Comparison of ENCODE assay signal across 14 mouse cellular contexts in the genomic region with DNA sequence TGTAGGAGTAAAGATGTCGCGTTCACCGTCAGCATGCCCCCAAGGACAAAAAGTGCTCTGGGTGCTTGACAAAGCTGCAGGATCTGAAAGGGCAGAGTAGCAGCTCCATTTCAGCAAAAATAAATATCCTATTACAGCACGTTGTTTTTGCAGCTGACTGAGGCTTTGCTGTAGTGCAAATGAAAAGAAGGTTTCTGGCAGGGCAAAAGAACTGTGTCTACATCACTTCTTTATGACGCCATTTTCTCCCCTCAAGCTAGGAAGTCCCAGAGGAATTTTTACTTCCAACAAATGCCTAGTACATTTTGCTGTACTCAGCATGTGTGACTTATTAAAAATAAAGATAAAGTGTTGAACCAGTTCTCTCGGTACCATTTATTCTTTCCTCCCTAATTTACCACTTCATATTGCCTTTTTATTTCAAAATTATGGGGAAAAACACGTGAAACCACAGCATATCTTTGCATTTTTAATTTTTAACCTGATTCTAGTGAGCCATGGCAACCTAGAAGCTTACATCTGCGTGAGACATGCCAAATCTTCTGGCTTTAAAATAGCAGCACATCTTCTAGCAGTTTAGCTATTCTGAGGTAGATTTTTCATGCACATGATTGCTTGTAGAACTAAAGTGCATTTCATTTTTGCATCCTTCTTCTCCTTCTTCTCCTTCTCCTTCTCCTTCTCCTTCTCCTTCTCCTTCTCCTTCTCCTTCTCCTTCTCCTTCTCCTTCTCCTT.
DNase-seq lines count a peak whose midpoint lies in the region; ATAC-seq lines count a peak whose summit lies in the region.
"Had no signal": no experiment of that assay in that cellular context is flagged by ENCODE, and none has a peak within 500 bp of the region (broad histone marks: within the 10 kb centered on the region; RNA-seq: fewer than 3 reads in every experiment).

No protein-coding gene starts in this region.

- no peaks in the 10 kb centered on the region for H3K4me1 ChIP-seq in kidney, embryonic 14.5 days (ENCODE audit: control insufficient read depth, insufficient read depth, low read length)
- peaks cover 6% of the 10 kb centered on the region; the same call in 1 of the 2 replicates for H3K4me1 ChIP-seq in embryonic facial prominence, embryonic 12.5 days

- H3K9me3 ChIP-seq in kidney, embryonic 14.5 days (ENCODE audit: control insufficient read depth, low read length) = no peaks in the 10 kb centered on the region
- no peaks in the 10 kb centered on the region for H3K9me3 ChIP-seq in embryonic facial prominence, embryonic 12.5 days

- H3K4me2 ChIP-seq in kidney, embryonic 14.5 days (replicated peaks; ENCODE audit: low read depth, low read length) = no peak overlapping the region
- no peak overlapping the region for H3K4me2 ChIP-seq in embryonic facial prominence, embryonic 12.5 days (replicated peaks)

- no peak overlapping the region for H3K27ac ChIP-seq in kidney, embryonic 14.5 days (ENCODE audit: low read depth, low read length)
- H3K27ac ChIP-seq in embryonic facial prominence, embryonic 12.5 days = 0 out of 2 replicates have a peak overlapping the region, but pooled peaks have one; percentile 30

- no peaks in the 10 kb centered on the region for H3K36me3 ChIP-seq in kidney, embryonic 14.5 days (ENCODE audit: control insufficient read depth, insufficient read depth, low read length)
- H3K36me3 ChIP-seq in embryonic facial prominence, embryonic 12.5 days = no peaks in the 10 kb centered on the region

- H3K27me3 ChIP-seq in kidney, embryonic 14.5 days (ENCODE audit: control insufficient read depth, insufficient read depth, low read length) = no peaks in the 10 kb centered on the region
- no peaks in the 10 kb centered on the region for H3K27me3 ChIP-seq in embryonic facial prominence, embryonic 12.5 days

- no peak overlapping the region for H3K9ac ChIP-seq in kidney, embryonic 14.5 days (ENCODE audit: low read depth, low read length)
- H3K9ac ChIP-seq in embryonic facial prominence, embryonic 12.5 days = no peak overlapping the region
- H3K9ac ChIP-seq: liver, postnatal 0 days had no signal

- DNase-seq in frontal cortex, postnatal 36 days (ENCODE audit: low spot score in 2 of 2) = no peak
- no peak for DNase-seq in kidney, postnatal 10 days
- peak; percentile 68 for DNase-seq in NIH3T3 (ENCODE audit: low read depth)
- DNase-seq in urinary bladder, postnatal 14 days (ENCODE audit: low spot score) = no peak
- DNase-seq: adrenal gland, adult 8-10 months; cerebellum, postnatal 10 days; kidney, adult 8-10 months; liver, postnatal 0 days; spleen, adult 18-20 months; thymus, postnatal 25 days had no signal

- 44% methylated on average over 8 of the region's 8 CpGs for WGBS in kidney, embryonic 14.5 days
- 41% methylated on average over 8 of the region's 8 CpGs for WGBS in embryonic facial prominence, embryonic 12.5 days

- no peak overlapping the region for H3K4me3 ChIP-seq in kidney, embryonic 14.5 days (ENCODE audit: low read length)
- H3K4me3 ChIP-seq in embryonic facial prominence, embryonic 12.5 days = no peak overlapping the region

- ATAC-seq in frontal cortex, adult (ENCODE audit: low TSS enrichment) = peak; percentile 82
- 0 out of 2 replicates have a peak, but pooled peaks have one; percentile 57 for ATAC-seq in kidney, embryonic 14.5 days (ENCODE audit: low FRiP score, low TSS enrichment)
- no peak for ATAC-seq in embryonic facial prominence, embryonic 12.5 days (ENCODE audit: insufficient number of reproducible peaks, insufficient read depth, low FRiP score, low TSS enrichment)
- no peak for ATAC-seq in megakaryocyte progenitor cell, adult 5-6 weeks (replicated peaks; ENCODE audit: poor library complexity)
- ATAC-seq: liver, postnatal 0 days had no signal

Comparison
In these comparisons a context has a peak if more than half of its experiments do, and no peak if none do; other contexts are left out.
1. ATAC-seq: peak in frontal cortex, adult (single experiment) and kidney, embryonic 14.5 days (single experiment); none in embryonic facial prominence, embryonic 12.5 days (single experiment) and megakaryocyte progenitor cell, adult 5-6 weeks (single experiment).